Mouse (Mus musculus) E14TG2a.4 (cell line): ENCODE measurements around the gene Defb13.

Experiments used
- CTCF ChIP-seq: conservative IDR thresholded peaks from 2 replicates; pipeline ENCODE4 v1.5.1; 2014; ENCODE audit warnings: low read length
- NANOG ChIP-seq: IDR thresholded peaks from 2 replicates; pipeline ENCODE4 v1.6.1; 2014; ENCODE audit warnings: borderline replicate concordance, low read length, mixed read lengths
- POU5F1 ChIP-seq: IDR thresholded peaks from 2 replicates; pipeline ENCODE4 v1.6.1; 2014; ENCODE audit warnings: low read length, borderline replicate concordance

DNA sequence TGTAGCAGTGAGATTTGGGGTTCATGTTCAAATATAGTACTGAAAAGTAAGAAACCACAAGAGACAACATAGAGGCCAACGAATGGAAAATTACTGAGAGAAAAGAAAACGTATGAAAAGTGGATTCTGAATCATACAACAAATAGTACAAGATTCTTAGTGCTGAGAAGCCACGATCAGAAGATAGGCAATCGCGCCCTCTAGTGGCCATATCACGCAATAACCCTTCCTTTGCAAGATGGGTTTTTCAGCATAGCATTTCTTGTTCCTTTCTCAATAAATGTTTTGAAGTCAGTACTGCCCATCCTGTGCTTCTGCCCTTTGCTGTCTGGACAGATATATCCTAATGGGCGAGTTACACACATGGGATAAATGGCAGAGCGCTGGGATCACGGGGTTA is 8.8 kb downstream of the Defb13 start:
- TF ChIP-seq CTCF (peak; percentile 76), POU5F1 (no peak), NANOG (no peak)
